Mouse (Mus musculus) E14TG2a.4 (cell line): Measurements from ENCODE around the gene Vamp3.

Experiments
- CTCF ChIP-seq: conservative IDR thresholded peaks from 2 replicates; pipeline ENCODE4 v1.5.1; 2014; ENCODE audit warnings: low read length
- NANOG ChIP-seq: IDR thresholded peaks from 2 replicates; pipeline ENCODE4 v1.6.1; 2014; ENCODE audit warnings: borderline replicate concordance, low read length, mixed read lengths

GRCm38 (mm10) chr4:151001397-151001796 is 56.4 kb downstream of the Vamp3 start:
- no peak for TF ChIP-seq CTCF
- no peak for TF ChIP-seq NANOG
